Mouse (Mus musculus) heart, embryonic 13.5 days (tissue): Measurements from ENCODE around the gene Rap1a. TPM values are rescaled to one million over a fixed set of nuclear protein-coding genes. Genes with fewer than 3 reads are reported as not detected.

Experiments used
- ATAC-seq: fragments of 200-750 bp; cut with Nextera tagmentation; 2 replicates; pipeline ENCODE4 v1.8.0; 2017; ENCODE audit warnings: moderate TSS enrichment; ENCODE audit not compliant: insufficient number of reproducible peaks, low FRiP score, low TSS enrichment; ENCODE audit errors: extremely low read depth
- H3K27ac ChIP-seq: fragments of 300-500 bp; sonication (generic); replicated peaks from 2 replicates; pipeline ENCODE4 v1.5.1; 2015; ENCODE audit warnings: moderate library complexity, mild to moderate bottlenecking, inconsistent platforms
- H3K27me3 ChIP-seq: fragments of 300-500 bp; sonication (generic); replicated peaks from 2 replicates; pipeline ENCODE4 v1.6.1; 2015; ENCODE audit warnings: mild to moderate bottlenecking, inconsistent platforms
- H3K36me3 ChIP-seq: fragments of 300-500 bp; sonication (generic); 2 replicates; pipeline ENCODE4 v1.6.1; 2015; ENCODE audit warnings: mild to moderate bottlenecking, inconsistent platforms
- H3K4me1 ChIP-seq: fragments of 300-500 bp; sonication (generic); 2 replicates; pipeline ENCODE4 v1.6.1; 2015; ENCODE audit warnings: inconsistent platforms
- H3K4me2 ChIP-seq: fragments of 300-500 bp; sonication (generic); 2 replicates; pipeline ENCODE4 v1.6.1; 2015; ENCODE audit warnings: inconsistent platforms, mild to moderate bottlenecking, moderate library complexity
- H3K4me3 ChIP-seq: fragments of 300-500 bp; sonication (generic); 2 replicates; pipeline ENCODE4 v1.5.1; 2015; ENCODE audit warnings: moderate library complexity, mild to moderate bottlenecking, inconsistent platforms
- H3K9ac ChIP-seq: fragments of 300-500 bp; sonication (generic); 2 replicates; pipeline ENCODE4 v1.6.1; 2015; ENCODE audit warnings: inconsistent platforms, mild to moderate bottlenecking, moderate library complexity
- H3K9me3 ChIP-seq: fragments of 300-500 bp; sonication (generic); 2 replicates; pipeline ENCODE4 v1.6.1; 2016; ENCODE audit warnings: inconsistent platforms
- WGBS: fragments of 180-500 bp; shearing (Covaris S2); methylation state at CpG from one replicate; pipeline ENCODE4 v1.1.7; 2015; ENCODE audit warnings: mixed read lengths; 5-methylcytosine and 5-hydroxymethylcytosine counted together
- polyA plus RNA-seq: library from polyadenylated mRNA; unstranded; fragments of >200 nt; fragmentation: Nextera tagmentation; extraction: Ambion mirVana; gene quantifications from 2 replicates; pipeline ENCODE4 v1.2.1, GENCODE M21; 2015

The Rap1a gene
- polyA plus RNA-seq, 1 experiment from 2014 or later = 81.3 TPM

DNA sequence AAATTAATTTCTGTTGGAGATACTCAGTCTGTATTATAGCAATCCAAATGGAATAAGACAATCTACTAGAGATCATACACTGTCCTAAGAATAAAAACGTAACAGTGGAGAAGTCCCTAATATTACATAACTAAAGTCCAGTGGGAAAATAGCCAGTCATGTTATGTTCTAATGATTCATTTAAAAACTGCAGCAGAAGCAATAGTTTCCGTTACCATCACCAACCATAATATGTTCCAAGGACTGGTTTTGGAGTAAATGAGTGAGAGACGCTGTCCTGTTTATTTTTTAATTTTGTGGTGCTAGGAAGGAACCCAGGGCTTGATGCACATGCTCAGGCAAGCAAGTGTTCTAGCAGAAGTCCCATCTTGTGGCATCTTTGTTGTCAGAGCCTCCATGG, 20.4 kb upstream of the Rap1a start:
- 85% methylated on average over 3 of the region's 3 CpGs for WGBS
- Histone ChIP-seq H3K36me3 (no peaks in the 10 kb centered on the region), H3K9ac (no peak overlapping the region), H3K27me3 (peaks cover 63% of the 10 kb centered on the region), H3K4me2 (no peak overlapping the region), H3K27ac (no peak overlapping the region), H3K4me1 (peaks cover 45% of the 10 kb centered on the region), H3K4me3 (no peak overlapping the region), H3K9me3 (no peaks in the 10 kb centered on the region)
- no peak for ATAC-seq

DNA sequence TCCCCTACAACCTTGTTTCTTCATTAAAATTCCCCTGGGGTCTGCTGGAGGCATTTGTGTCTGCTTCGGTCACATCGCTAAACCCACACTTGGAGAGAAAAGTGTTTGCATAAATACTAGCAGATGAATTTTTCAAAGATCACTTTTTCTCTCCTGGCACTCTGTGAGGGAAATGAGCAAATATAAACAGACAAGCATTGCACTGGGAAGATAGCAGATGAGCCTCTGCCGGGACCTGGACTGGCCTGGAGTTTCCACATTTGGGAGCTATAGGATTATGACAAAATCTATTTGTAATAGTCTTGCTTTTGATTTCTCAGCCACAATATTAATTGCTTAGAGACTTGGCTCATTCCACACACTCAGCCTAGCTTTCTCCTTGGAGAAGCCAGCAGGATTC, 19.1 kb upstream of the Rap1a start:
- 79% methylated on average over 3 of the region's 3 CpGs for WGBS
- H3K9me3 ChIP-seq = no peaks in the 10 kb centered on the region
- H3K27me3 ChIP-seq = peaks cover 72% of the 10 kb centered on the region
- no peak overlapping the region for H3K9ac ChIP-seq
- H3K4me3 ChIP-seq = no peak overlapping the region
- H3K4me1 ChIP-seq = peaks cover 47% of the 10 kb centered on the region
- ATAC-seq = no peak
- no peak overlapping the region for H3K4me2 ChIP-seq
- no peaks in the 10 kb centered on the region for H3K36me3 ChIP-seq
- H3K27ac ChIP-seq = no peak overlapping the region

DNA sequence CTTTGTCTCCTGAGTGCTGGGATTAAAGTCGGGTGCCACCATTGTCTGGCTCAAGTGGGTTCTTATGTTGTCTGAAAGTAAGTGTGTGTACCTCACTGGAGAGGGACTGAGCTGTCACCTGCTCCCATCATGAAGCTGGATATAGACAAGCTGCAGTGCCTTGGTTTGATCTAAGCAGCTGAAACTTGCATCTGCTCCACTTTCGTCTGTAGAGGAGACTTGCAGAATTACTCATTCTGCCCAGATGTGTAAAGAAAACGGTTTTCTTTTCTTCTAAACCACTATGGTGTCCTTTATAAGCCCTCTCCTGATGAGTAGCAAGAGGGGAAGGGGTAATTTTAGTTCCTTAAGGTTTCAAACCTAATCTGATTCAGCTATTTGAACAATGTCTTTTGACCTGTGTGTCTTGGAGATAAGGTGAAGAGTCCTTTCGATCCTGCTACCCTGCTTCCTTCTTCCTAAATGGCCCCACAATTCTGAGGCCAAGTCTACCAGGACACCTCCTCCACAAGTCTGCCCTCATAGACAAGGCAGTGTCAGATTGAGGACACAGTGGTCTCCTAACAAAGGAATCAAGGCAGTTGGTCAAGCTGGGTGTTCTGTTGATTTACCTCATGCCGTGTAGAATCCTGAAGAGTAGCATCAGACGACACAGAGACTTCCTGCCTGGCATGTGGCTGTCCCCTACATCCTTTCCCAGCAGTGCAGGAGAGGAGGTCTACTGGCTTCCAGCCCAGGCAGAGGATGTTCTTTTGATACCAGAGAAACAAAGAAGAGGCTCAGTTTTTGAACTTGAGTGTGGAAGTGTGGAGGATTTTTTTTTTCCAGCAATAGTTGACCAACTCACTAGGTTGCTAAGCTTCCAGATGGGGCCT, 17.2 kb upstream of the Rap1a start:
- Histone ChIP-seq H3K9ac (no peak overlapping the region), H3K4me2 (no peak overlapping the region), H3K9me3 (no peaks in the 10 kb centered on the region), H3K27me3 (peaks cover 90% of the 10 kb centered on the region), H3K27ac (peak overlapping the region; percentile 16; the same call in 1 of the 2 replicates), H3K4me1 (peaks cover 46% of the 10 kb centered on the region), H3K36me3 (no peaks in the 10 kb centered on the region), H3K4me3 (no peak overlapping the region)
- no peak for ATAC-seq
- WGBS = 28% methylated on average over 6 of the region's 6 CpGs

DNA sequence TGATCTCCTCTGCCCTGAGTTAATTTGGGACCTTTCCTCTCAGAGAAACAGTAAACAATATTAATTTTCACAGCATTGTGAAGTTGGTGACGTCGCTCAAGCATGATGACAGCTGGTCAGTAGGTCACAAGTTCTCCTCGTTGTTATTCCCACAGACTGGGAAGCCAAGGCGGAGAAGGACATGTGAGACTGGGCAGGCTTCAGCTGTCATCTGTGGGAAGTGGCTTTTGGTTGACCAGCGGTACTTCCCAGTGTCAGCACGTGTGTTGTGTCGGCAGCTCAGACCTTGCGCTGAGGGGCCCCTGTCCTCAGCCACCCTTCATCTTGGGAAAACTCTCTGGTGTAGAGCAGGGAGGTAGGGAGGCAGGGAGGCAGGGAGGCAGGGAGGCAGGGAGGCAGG, 15.0 kb upstream of the Rap1a start:
- Histone ChIP-seq H3K27me3 (peaks cover 94% of the 10 kb centered on the region), H3K4me3 (no peak overlapping the region), H3K27ac (no peak overlapping the region), H3K36me3 (no peaks in the 10 kb centered on the region), H3K9me3 (no peaks in the 10 kb centered on the region), H3K4me1 (peaks cover 61% of the 10 kb centered on the region), H3K9ac (no peak overlapping the region), H3K4me2 (peak overlapping the region; percentile 44)
- no peak for ATAC-seq
- WGBS = 13% methylated on average over 8 of the region's 8 CpGs

DNA sequence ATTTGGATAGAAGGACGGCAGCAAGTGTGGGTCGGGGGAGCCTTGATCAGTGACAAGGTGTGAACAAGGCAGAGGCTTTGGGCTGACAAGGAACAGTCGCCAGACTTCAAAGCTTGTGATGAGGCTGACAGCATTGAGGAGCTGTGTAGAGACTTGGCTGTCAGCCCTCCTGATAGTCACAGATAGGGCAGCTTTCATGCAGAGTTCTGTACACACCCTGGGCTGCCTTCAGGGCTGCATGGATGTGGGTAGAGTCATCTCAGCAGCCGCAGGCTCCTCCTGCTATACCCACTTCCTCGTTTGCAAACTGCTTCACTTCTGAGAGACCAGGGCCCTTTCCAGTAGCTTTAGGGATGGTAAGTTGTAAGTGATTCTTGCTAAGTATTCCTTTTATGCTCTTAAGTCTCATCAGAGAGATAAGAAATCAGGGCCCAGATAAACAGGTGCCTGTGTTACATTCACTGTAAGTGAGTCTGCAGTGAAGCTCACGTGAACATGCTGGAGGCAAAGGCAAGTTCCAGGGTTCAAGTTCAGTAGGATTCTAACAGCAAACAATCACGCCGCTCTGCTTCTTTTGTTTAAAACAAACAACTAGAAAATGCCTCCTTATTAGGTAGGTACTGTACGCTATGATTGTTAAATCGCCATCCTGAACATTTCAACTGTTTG, 14.2 kb upstream of the Rap1a start:
- Histone ChIP-seq H3K27me3 (peaks cover 88% of the 10 kb centered on the region), H3K9me3 (no peaks in the 10 kb centered on the region), H3K9ac (no peak overlapping the region), H3K27ac (0 out of 2 replicates have a peak overlapping the region, but pooled peaks have one; percentile 21), H3K4me3 (no peak overlapping the region), H3K36me3 (no peaks in the 10 kb centered on the region), H3K4me2 (peak overlapping the region; percentile 44), H3K4me1 (peaks cover 61% of the 10 kb centered on the region)
- peak; percentile 59; the same call in 1 of the 2 replicates for ATAC-seq
- 37% methylated on average over 10 of the region's 10 CpGs for WGBS

DNA sequence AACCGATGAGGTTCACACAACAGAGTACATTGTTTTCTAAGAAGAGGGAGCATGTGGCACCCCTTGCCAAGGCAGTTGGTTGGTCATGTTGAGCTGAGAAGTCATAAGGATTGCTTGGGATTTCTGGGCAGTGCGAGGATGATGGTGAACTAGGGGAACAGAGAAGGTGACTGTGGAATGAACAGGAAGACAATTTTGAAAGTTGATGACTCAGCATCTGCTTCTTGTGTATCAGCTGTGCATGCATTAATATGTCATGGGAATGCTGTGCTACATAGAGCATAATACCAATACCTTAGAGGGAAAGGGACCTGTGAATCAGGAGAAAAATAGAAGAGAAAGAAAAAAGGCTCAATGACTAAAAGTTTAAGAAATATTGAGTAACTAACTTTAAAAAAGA, 10.0 kb upstream of the Rap1a start:
- Histone ChIP-seq H3K9ac (no peak overlapping the region), H3K4me1 (peaks cover 50% of the 10 kb centered on the region), H3K27me3 (peaks cover 79% of the 10 kb centered on the region), H3K27ac (no peak overlapping the region), H3K9me3 (no peaks in the 10 kb centered on the region), H3K36me3 (no peaks in the 10 kb centered on the region), H3K4me3 (no peak overlapping the region), H3K4me2 (no peak overlapping the region)
- 92% methylated on average over 2 of the region's 2 CpGs for WGBS
- ATAC-seq = no peak

DNA sequence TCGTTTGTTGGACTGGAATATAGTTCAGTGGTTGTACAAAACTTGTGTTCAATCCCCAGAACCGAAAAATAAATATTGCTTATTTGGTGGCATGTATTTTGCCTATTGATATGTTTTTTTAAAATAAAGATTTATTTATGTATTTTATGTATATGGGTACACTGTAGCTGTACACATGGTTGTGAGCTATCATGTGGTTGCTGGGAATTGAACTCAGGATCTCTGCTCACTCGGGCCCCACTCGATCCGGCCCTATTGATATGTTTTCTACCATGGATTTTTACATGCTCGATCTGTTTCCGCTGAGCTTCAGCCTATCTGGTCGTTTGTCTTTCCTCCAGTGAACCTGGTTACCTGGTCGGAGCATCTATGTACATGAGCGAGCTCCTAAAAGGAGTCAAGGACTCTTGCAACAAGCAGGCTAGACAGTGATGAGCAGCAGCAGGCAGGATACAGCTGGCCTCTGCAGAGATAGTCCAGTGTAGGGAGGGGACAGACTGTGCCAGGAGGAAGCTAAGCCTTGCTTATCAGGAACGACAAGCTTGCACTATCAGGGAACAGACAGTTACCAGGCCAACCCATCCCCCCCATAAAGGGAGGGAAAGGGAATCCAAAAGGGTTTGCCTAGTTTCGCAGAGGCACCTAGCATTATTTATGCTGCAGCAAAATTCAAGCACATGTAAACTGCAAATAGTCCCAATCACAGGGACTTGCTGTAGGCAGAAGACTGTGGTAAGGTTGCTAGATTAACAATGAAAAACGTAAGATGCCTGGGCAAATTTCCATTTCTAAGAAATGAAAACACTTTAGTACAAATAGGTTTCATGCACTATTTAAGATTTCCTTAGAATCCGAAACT, 7.3 kb upstream of the Rap1a start:
- peak overlapping the region; percentile 47 for H3K4me2 ChIP-seq
- H3K9me3 ChIP-seq = no peaks in the 10 kb centered on the region
- H3K4me3 ChIP-seq = no peak overlapping the region
- 37% methylated on average over 14 of the region's 14 CpGs for WGBS
- ATAC-seq = peak; percentile 77
- H3K36me3 ChIP-seq = no peaks in the 10 kb centered on the region
- H3K4me1 ChIP-seq = peaks cover 33% of the 10 kb centered on the region
- H3K27me3 ChIP-seq = peaks cover 81% of the 10 kb centered on the region
- no peak overlapping the region for H3K9ac ChIP-seq
- 0 out of 2 replicates have a peak overlapping the region, but pooled peaks have one; percentile 12 for H3K27ac ChIP-seq

DNA sequence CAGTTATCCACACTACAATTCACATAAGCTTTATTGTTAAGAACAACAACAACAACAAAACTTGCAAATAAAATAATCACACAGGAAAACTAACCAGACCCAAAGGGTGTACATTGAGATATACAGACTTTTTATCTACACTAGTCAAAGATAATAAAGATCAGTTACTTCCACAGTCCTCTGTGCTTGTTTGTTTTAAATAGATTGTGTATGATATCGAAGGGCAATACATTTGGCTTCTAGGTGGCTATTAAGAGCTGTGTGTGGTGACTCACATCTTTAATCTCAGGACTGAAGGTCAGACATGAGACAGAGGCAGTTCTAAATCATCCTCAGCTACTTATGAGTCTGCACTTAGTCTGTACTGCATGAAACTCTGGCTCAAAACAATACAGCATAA, 6.5 kb upstream of the Rap1a start:
- Histone ChIP-seq H3K9ac (no peak overlapping the region), H3K27ac (0 out of 2 replicates have a peak overlapping the region, but pooled peaks have one; percentile 12), H3K36me3 (no peaks in the 10 kb centered on the region), H3K4me1 (peaks cover 34% of the 10 kb centered on the region), H3K9me3 (no peaks in the 10 kb centered on the region), H3K27me3 (peaks cover 80% of the 10 kb centered on the region), H3K4me3 (no peak overlapping the region), H3K4me2 (peak overlapping the region; percentile 47; the same call in 1 of the 2 replicates)
- no peak for ATAC-seq
- 56% methylated on average over 1 of the region's 1 CpGs for WGBS

DNA sequence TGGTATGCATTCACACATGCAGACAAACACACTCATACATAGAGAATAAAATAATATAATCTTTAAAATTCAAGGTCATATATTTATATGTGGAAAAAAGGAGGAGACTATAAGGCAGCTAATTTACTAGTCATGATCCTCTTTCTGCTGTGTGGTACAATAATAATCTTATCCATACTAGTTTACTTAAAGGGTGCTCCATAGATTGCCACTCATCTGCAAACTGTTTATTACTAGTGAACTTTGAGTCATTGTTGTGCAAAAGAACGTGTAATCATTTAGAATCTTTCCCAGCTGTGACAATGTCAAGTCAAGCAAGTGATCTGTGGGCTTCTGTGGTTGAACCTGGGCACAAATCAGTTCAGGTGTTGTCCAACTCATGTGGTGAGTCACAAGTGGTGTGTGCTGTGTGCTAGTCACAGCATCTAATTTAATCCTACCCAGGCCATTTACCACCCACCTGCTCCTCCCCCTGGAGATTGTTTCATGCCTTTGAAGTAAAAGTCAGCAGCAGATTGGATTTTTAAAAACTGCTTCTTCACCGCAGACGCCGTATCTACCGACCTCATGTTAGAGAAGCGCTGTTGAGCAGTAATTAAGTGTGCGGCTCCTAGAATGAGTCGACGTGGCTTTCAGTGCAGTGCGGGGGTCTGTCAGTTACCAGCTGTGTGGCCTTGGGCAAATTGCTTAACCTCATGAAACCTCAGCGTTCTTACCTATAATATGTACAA, 5.5 kb upstream of the Rap1a start:
- H3K4me2 ChIP-seq = no peak overlapping the region
- no peak overlapping the region for H3K27ac ChIP-seq

DNA sequence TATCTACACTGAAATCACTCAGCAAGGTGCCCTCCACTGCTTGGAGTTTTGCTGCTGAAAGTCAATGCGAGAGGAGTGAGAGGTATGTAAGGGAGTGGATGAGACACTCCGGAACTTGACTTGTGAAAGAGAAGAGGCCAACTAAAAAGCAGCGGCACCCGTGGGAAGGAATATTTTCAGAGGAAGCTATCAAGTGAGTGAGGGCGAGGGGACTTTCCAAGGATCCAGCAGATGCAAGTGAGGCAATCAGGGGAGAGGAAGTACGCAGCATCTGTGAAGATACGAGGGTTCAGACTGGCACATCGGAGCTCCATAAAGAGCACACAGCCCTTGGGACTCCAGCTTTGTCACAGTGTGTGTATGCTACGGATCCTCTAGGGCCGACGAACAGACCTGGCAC, 2.5 kb upstream of the Rap1a start:
- no peak for ATAC-seq
- WGBS = 48% methylated on average over 11 of the region's 11 CpGs
- H3K27ac ChIP-seq = no peak overlapping the region

More for the DNA sequence above, 5.5 kb upstream of the Rap1a start:
- ATAC-seq = no peak
- H3K36me3 ChIP-seq = no peaks in the 10 kb centered on the region
- peaks cover 34% of the 10 kb centered on the region for H3K4me1 ChIP-seq
- H3K4me3 ChIP-seq = no peak overlapping the region
- WGBS = 73% methylated on average over 11 of the region's 11 CpGs
- no peaks in the 10 kb centered on the region for H3K9me3 ChIP-seq
- H3K27me3 ChIP-seq = peaks cover 76% of the 10 kb centered on the region
- H3K9ac ChIP-seq = no peak overlapping the region

More for the DNA sequence above, 2.5 kb upstream of the Rap1a start:
- H3K4me1 ChIP-seq = peaks cover 50% of the 10 kb centered on the region
- H3K4me2 ChIP-seq = no peak overlapping the region
- H3K9me3 ChIP-seq = no peaks in the 10 kb centered on the region
- H3K9ac ChIP-seq = no peak overlapping the region
- no peak overlapping the region for H3K4me3 ChIP-seq
- peaks cover 56% of the 10 kb centered on the region for H3K27me3 ChIP-seq
- no peaks in the 10 kb centered on the region for H3K36me3 ChIP-seq
